Mouse (Mus musculus): ENCODE measurements around the gene Nsrp1. TPM values are rescaled to one million over a fixed set of nuclear protein-coding genes. Genes with fewer than 3 reads are reported as not detected.

The Nsrp1 gene
- total RNA-seq (2023), result 10 to 100 TPM; 21.7 to 32.3 TPM

DNA sequence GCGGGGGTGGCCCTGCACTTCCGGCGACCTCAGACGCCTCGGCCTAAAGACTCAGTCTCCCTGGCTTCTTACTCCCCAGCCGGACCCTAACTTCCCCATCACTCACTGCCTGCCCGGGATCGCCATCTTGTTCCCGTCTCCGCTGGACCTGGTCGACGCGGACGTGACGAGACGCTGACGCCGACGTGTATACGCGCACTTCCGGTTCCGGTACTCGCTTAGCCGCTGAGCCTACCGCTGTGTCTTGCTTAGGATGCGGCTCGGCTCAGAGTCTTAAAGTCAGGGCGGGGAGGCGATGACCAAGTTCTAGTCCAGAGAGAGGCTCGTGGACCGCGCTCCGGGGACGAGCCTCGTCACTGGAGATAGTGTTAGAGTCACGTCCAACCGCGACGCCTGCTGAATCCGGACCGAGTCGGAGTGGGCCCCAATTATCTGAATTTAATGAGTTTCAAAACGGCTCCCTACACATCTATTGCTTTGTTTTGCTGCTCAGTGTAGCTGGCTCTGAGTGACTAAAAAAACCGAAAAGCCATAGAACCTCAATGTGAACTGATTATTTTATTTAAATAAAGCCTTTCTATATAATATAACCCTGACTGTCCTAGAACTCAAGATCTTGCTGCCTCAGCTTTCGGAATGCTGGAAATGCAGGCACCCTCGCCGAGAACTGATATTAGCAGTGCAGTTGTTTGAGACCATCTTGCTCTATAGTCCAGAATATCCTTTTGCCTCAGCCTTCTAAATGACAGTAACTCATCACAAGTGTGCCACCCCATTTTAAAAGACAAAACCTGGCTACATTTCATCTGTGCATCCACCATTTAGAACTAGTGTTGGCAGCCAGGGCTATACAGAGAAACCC is at the start of gene Nsrp1:
Nsrp1 (minus strand) TSS at position 163 of the 862 bp plus-strand sequence.

GRCm38 (mm10) chr11:76997916-76998704 is 80.1 kb downstream of the Nsrp1 start, which contains the start of gene Slc6a4:
Slc6a4 (plus strand) TSS chr11:76998603.

Other genes with a start within 250 kb of the Nsrp1 start
- gene Cpd, start 231.4 kb downstream of the Nsrp1 start, total RNA-seq (2023), result 10 to 100 TPM; 41.0 to 43.0 TPM
- gene Tmigd1, start 176.3 kb downstream of the Nsrp1 start, total RNA-seq (2023), result not detected
- 10 to 100 TPM; 34.4 to 39.0 TPM for gene Blmh, start 153.6 kb downstream of the Nsrp1 start, total RNA-seq (2023)
- under 1 TPM in 1 of 2 experiments, not detected in 1; 0.21 TPM for gene Slc6a4, start 79.8 kb downstream of the Nsrp1 start, total RNA-seq (2023)
- gene Efcab5, start 110.5 kb upstream of the Nsrp1 start, total RNA-seq (2023), result 1 to 10 TPM; 1.9 to 3.8 TPM
- 100 to 1,000 TPM; 293 to 312 TPM for gene Ssh2, start 137.9 kb upstream of the Nsrp1 start, total RNA-seq (2023)

Measured in monocyte, adult 59 days (primary cell).